Mouse (Mus musculus) lung, adult 2 months (tissue): ENCODE data around the gene Zic5.

Experiments used
- CTCF ChIP-seq: fragments of 200-500 bp; IDR thresholded peaks from 2 replicates; pipeline ENCODE4 v1.5.1; 2011; ENCODE audit warnings: mild to moderate bottlenecking, low read length, control low read depth; ENCODE audit not compliant: insufficient read depth
- POLR2A ChIP-seq: fragments of 200-500 bp; IDR thresholded peaks from 2 replicates; pipeline ENCODE4 v1.6.1; 2011; ENCODE audit warnings: low read depth, mild to moderate bottlenecking, control low read depth, low read length, borderline replicate concordance; ENCODE audit errors: extremely low read depth

GRCm38 (mm10) chr14:122477971-122478573, 12.6 kb upstream of the Zic5 start:
- no peak for TF ChIP-seq CTCF
- TF ChIP-seq POLR2A: no peak
